Mouse (Mus musculus): ENCODE data around the gene Crip3. TPM values are rescaled to one million over a fixed set of nuclear protein-coding genes. Genes with fewer than 3 reads are reported as not detected.

The Crip3 gene
- 2.0 and 3.0 TPM in 2 replicates for polyA plus RNA-seq (2015; fragmentation: Nextera tagmentation; extraction: Ambion mirVana)

- 11% methylated on average over 18 of the region's 18 CpGs for WGBS
Observed at GRCm38 (mm10) chr17:46428761-46429414, at the start of gene Crip3. Gene Crip3 (plus strand): TSS chr17:46428926.

GRCm38 (mm10) chr17:46383294-46384060, 45.2 kb upstream of the Crip3 start, which contains the start of gene Zfp318:
Gene Zfp318 (plus strand): TSS chr17:46383731.
- Histone ChIP-seq H3K4me1 (peaks cover 19% of the 10 kb centered on the region), H3K9me3 (no peaks in the 10 kb centered on the region), H3K4me3 (peak within 1 kb of the TSS; percentile 79), H3K27ac (peak within 1 kb of the TSS; percentile 89), H3K9ac (peak within 1 kb of the TSS; percentile 83), H3K27me3 (replicated peaks) (no peaks in the 10 kb centered on the region), H3K4me2 (peak within 1 kb of the TSS; percentile 68), H3K36me3 (replicated peaks) (no peaks in the 10 kb centered on the region; the same call in 1 of the 2 replicates)
- WGBS, result under 1% methylated on average over 60 of the region's 105 CpGs
- peak; percentile 98 for ATAC-seq (replicated peaks)

More at GRCm38 (mm10) chr17:46428761-46429414, at the start of gene Crip3:
- no peaks in the 10 kb centered on the region for H3K27me3 ChIP-seq (replicated peaks)
- no peak within 1 kb of the TSS for H3K27ac ChIP-seq
- ATAC-seq (replicated peaks), result no peak
- 0 out of 2 replicates have a peak, but pooled peaks cover 3% of the 10 kb centered on the region for H3K4me1 ChIP-seq
- no peak within 1 kb of the TSS for H3K4me3 ChIP-seq
- H3K9me3 ChIP-seq, result no peaks in the 10 kb centered on the region
- H3K4me2 ChIP-seq, result peak within 1 kb of the TSS; percentile 32; the same call in 1 of the 2 replicates
- H3K9ac ChIP-seq, result no peak within 1 kb of the TSS
- H3K36me3 ChIP-seq (replicated peaks), result 0 out of 2 replicates have a peak, but pooled peaks cover 2% of the 10 kb centered on the region

- Histone ChIP-seq H3K4me2 (peak overlapping the region; percentile 68), H3K27ac (peak overlapping the region; percentile 89), H3K4me3 (peak overlapping the region; percentile 79), H3K4me1 (peaks cover 19% of the 10 kb centered on the region), H3K36me3 (replicated peaks) (no peaks in the 10 kb centered on the region; the same call in 1 of the 2 replicates), H3K9me3 (no peaks in the 10 kb centered on the region), H3K27me3 (replicated peaks) (no peaks in the 10 kb centered on the region), H3K9ac (peak overlapping the region; percentile 83)
- peak; percentile 54; the same call in 1 of the 2 replicates for ATAC-seq (replicated peaks)
- under 1% methylated on average over 68 of the region's 70 CpGs for WGBS
Observed at GRCm38 (mm10) chr17:46384061-46384801, 44.5 kb upstream of the Crip3 start.

- no peak for ATAC-seq (replicated peaks)
- Histone ChIP-seq H3K27me3 (replicated peaks) (no peaks in the 10 kb centered on the region), H3K9me3 (no peaks in the 10 kb centered on the region), H3K4me1 (peaks cover 19% of the 10 kb centered on the region), H3K9ac (no peak overlapping the region), H3K27ac (no peak overlapping the region), H3K36me3 (replicated peaks) (no peaks in the 10 kb centered on the region; the same call in 1 of the 2 replicates), H3K4me2 (no peak overlapping the region), H3K4me3 (no peak overlapping the region)
- WGBS, result 88% methylated on average over 3 of the region's 3 CpGs
Observed at GRCm38 (mm10) chr17:46388200-46388599, 40.5 kb upstream of the Crip3 start.

- H3K27ac ChIP-seq, result no peak overlapping the region
- no peak overlapping the region for H3K4me2 ChIP-seq
- H3K36me3 ChIP-seq (replicated peaks), result peaks cover 6% of the 10 kb centered on the region; the same call in 1 of the 2 replicates
- H3K9me3 ChIP-seq, result no peaks in the 10 kb centered on the region
- no peaks in the 10 kb centered on the region for H3K4me1 ChIP-seq
- WGBS, result 54% methylated on average over 2 of the region's 2 CpGs
- no peak overlapping the region for H3K4me3 ChIP-seq
- no peak overlapping the region for H3K9ac ChIP-seq
- ATAC-seq (replicated peaks), result no peak
- H3K27me3 ChIP-seq (replicated peaks), result no peaks in the 10 kb centered on the region
Observed at GRCm38 (mm10) chr17:46393012-46393411, 35.7 kb upstream of the Crip3 start.

- ATAC-seq (replicated peaks), result no peak
- H3K36me3 ChIP-seq (replicated peaks), result peaks cover 20% of the 10 kb centered on the region
- H3K4me1 ChIP-seq, result no peaks in the 10 kb centered on the region
- H3K27me3 ChIP-seq (replicated peaks), result no peaks in the 10 kb centered on the region
- no peak overlapping the region for H3K4me3 ChIP-seq
- WGBS, result 96% methylated on average over 1 of the region's 1 CpGs
- H3K9ac ChIP-seq, result no peak overlapping the region
- no peak overlapping the region for H3K4me2 ChIP-seq
- H3K9me3 ChIP-seq, result no peaks in the 10 kb centered on the region
- H3K27ac ChIP-seq, result no peak overlapping the region
Observed at GRCm38 (mm10) chr17:46394631-46395030, 34.1 kb upstream of the Crip3 start.

- H3K4me3 ChIP-seq, result no peak overlapping the region
- H3K4me2 ChIP-seq, result no peak overlapping the region
- no peaks in the 10 kb centered on the region for H3K4me1 ChIP-seq
- no peaks in the 10 kb centered on the region for H3K9me3 ChIP-seq
- H3K27ac ChIP-seq, result no peak overlapping the region
- peaks cover 56% of the 10 kb centered on the region for H3K36me3 ChIP-seq (replicated peaks)
- 25% methylated on average over 3 of the region's 3 CpGs for WGBS
- H3K27me3 ChIP-seq (replicated peaks), result no peaks in the 10 kb centered on the region
- no peak overlapping the region for H3K9ac ChIP-seq
- no peak for ATAC-seq (replicated peaks)
Observed at GRCm38 (mm10) chr17:46408478-46408877, 20.2 kb upstream of the Crip3 start.

GRCm38 (mm10) chr17:46418628-46419027, 10.1 kb upstream of the Crip3 start:
- 63% methylated on average over 5 of the region's 5 CpGs for WGBS
- no peak overlapping the region for H3K4me3 ChIP-seq
- ATAC-seq (replicated peaks), result no peak
- H3K36me3 ChIP-seq (replicated peaks), result peaks cover 8% of the 10 kb centered on the region; the same call in 1 of the 2 replicates
- no peaks in the 10 kb centered on the region for H3K9me3 ChIP-seq
- no peak overlapping the region for H3K27ac ChIP-seq
- H3K4me1 ChIP-seq, result no peaks in the 10 kb centered on the region
- H3K27me3 ChIP-seq (replicated peaks), result no peaks in the 10 kb centered on the region
- H3K4me2 ChIP-seq, result no peak overlapping the region
- no peak overlapping the region for H3K9ac ChIP-seq

- Histone ChIP-seq H3K4me3 (no peak overlapping the region), H3K4me1 (no peaks in the 10 kb centered on the region), H3K27ac (no peak overlapping the region), H3K9ac (no peak overlapping the region), H3K36me3 (replicated peaks) (peaks cover 4% of the 10 kb centered on the region; the same call in 1 of the 2 replicates), H3K27me3 (replicated peaks) (no peaks in the 10 kb centered on the region), H3K9me3 (no peaks in the 10 kb centered on the region), H3K4me2 (no peak overlapping the region)
- no peak for ATAC-seq (replicated peaks)
Observed at GRCm38 (mm10) chr17:46419717-46420116, 9.0 kb upstream of the Crip3 start.

- H3K4me2 ChIP-seq, result no peak overlapping the region
- no peak overlapping the region for H3K4me3 ChIP-seq
- no peaks in the 10 kb centered on the region for H3K27me3 ChIP-seq (replicated peaks)
- H3K27ac ChIP-seq, result no peak overlapping the region
- H3K36me3 ChIP-seq (replicated peaks), result 0 out of 2 replicates have a peak, but pooled peaks cover 2% of the 10 kb centered on the region
- H3K9me3 ChIP-seq, result no peaks in the 10 kb centered on the region
- H3K9ac ChIP-seq, result no peak overlapping the region
- no peaks in the 10 kb centered on the region for H3K4me1 ChIP-seq
- no peak for ATAC-seq (replicated peaks)
Observed at GRCm38 (mm10) chr17:46426496-46426895, 2.2 kb upstream of the Crip3 start.

- WGBS, result 4% methylated on average over 17 of the region's 17 CpGs
- H3K4me1 ChIP-seq, result 0 out of 2 replicates have a peak, but pooled peaks cover 9% of the 10 kb centered on the region
- H3K9me3 ChIP-seq, result no peaks in the 10 kb centered on the region
- H3K4me2 ChIP-seq, result peak overlapping the region; percentile 22
- no peaks in the 10 kb centered on the region for H3K27me3 ChIP-seq (replicated peaks)
- no peaks in the 10 kb centered on the region for H3K36me3 ChIP-seq (replicated peaks)
- H3K27ac ChIP-seq, result no peak overlapping the region
- 0 out of 2 replicates have a peak, but pooled peaks have one; percentile 6 for ATAC-seq (replicated peaks)
- no peak overlapping the region for H3K9ac ChIP-seq
- no peak overlapping the region for H3K4me3 ChIP-seq
Observed at GRCm38 (mm10) chr17:46433627-46434026, 4.9 kb downstream of the Crip3 start.

All from midbrain, embryonic 15.5 days (tissue).